Mouse (Mus musculus) C2C12 (cell line): ENCODE data around the gene Satb2.

Experiments
- CEBPB ChIP-seq: IDR thresholded peaks from one replicate; pipeline ENCODE4 v1.6.1; 2011; ENCODE audit warnings: low read depth, mild to moderate bottlenecking, control low read depth, moderate library complexity
- CTCF ChIP-seq: IDR thresholded peaks from one replicate; pipeline ENCODE4 v1.5.1; 2011; ENCODE audit not compliant: control insufficient read depth, insufficient read depth, insufficient read length
- FOSL1 ChIP-seq: IDR thresholded peaks from one replicate; pipeline ENCODE4 v1.8.0; 2011; ENCODE audit warnings: mild to moderate bottlenecking, low read length; ENCODE audit not compliant: poor library complexity, insufficient read depth, severe bottlenecking
- MAX ChIP-seq: IDR thresholded peaks from one replicate; pipeline ENCODE4 v1.6.1; 2011; ENCODE audit warnings: mild to moderate bottlenecking, control low read depth
- MYOD1 ChIP-seq: IDR thresholded peaks from one replicate; pipeline ENCODE4 v1.6.1; 2011; ENCODE audit warnings: low read depth; ENCODE audit not compliant: control insufficient read depth, insufficient read length
- MYOG ChIP-seq: IDR thresholded peaks from one replicate; pipeline ENCODE4 v1.6.1; 2011; ENCODE audit not compliant: control insufficient read depth, insufficient read length; ENCODE audit errors: extremely low read depth
- USF1 ChIP-seq: IDR thresholded peaks from one replicate; pipeline ENCODE4 v1.6.1; 2011; ENCODE audit warnings: low read depth, mild to moderate bottlenecking, control low read depth, moderate library complexity

GRCm38 (mm10) chr1:56812961-56813360 is 165.5 kb downstream of the Satb2 start:
- TF ChIP-seq CTCF: no peak
- no peak for TF ChIP-seq MAX
- TF ChIP-seq USF1: no peak
- TF ChIP-seq FOSL1: no peak
- no peak for TF ChIP-seq MYOG
- TF ChIP-seq MYOD1: no peak
- TF ChIP-seq CEBPB: no peak
